Mouse (Mus musculus) left cerebral cortex, adult 18-20 months (tissue): ENCODE data around the gene Grm2. TPM values are rescaled to one million over a fixed set of nuclear protein-coding genes. Genes with fewer than 3 reads are reported as not detected.

Experiments used
- DNase-seq, 2 experiments: peaks; one replicate each; pipeline ENCODE4 v3.0.0; 2021 to 2022; ENCODE audit warnings: low spot score in 2 of 2, mixed read lengths in 1 of 2
- long read RNA-seq, 2 experiments: library from polyadenylated mRNA; stranded (forward); transcript quantifications; one replicate each; pipeline ENCODE4 v2.0.0; 2021
- total RNA-seq, 2 experiments: library from RNA; stranded (reverse); gene quantifications; 2 replicates each; pipeline ENCODE4 v1.2.3; 2021

Grm2 gene
- total RNA-seq = 10 to 100 TPM; 50.5 to 52.2 TPM
- long read RNA-seq, experiment 1, full-length matches to known transcripts = 7 of 21 reads
- long read RNA-seq, experiment 1, partial matches to known transcripts = 9 of 21 reads
- long read RNA-seq, experiment 1, other reads (novel, unspliced or antisense) = 5 of 21 reads
- long read RNA-seq, experiment 2, full-length matches to known transcripts = 4 of 15 reads
- long read RNA-seq, experiment 2, partial matches to known transcripts = 8 of 15 reads
- long read RNA-seq, experiment 2, other reads (novel, unspliced or antisense) = 3 of 15 reads

GRCm38 (mm10) chr9:106655884-106656720 lies at the start of gene Grm2:
TSS of gene Grm2 (minus strand) at chr9:106656082.
- no peak for DNase-seq

DNA sequence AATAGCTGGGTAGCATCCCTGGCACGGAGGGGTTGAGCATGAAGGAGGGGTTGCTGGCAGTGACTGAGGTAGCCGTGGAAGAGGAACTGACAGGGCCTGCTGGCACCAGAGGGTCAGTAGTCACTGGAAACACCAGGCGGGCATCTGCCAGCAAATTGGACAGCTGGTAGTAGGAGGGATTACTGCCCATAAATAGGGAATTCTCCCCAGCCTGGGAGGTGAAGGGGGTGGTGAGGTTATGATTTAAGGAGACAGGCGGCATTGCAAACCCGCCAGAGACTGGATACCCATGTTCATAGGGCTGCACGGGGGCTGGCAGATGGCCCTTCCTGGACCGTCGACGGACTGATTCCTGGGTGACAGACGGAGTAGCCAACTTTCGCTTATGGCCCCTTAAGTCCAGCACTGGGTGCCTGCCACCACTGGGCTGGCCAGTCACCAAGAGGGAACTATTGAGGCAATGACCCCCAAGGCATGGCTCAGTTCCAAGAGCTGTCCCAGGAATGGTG lies 37.1 kb upstream of the Grm2 start:
- DNase-seq = no peak

DNA sequence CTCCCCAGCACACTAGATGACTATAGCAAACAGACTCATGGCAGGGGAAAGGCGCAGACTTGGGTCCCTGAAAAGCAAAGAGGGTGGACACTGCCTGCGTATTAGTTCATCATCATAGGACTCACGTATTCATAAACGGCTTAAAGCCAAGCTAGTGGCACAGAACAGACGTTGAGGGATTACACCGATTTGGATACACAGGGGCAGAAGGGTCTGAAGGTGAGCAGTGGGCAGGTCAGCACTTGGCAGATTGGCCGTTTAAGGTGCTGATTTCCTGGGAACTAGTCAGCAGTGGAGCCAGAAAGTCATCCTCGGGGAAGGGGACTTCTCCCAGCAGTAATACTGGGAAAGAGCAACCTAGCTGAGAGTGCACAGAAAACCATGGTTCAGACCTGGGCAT lies 33.0 kb upstream of the Grm2 start:
- DNase-seq = no peak

DNA sequence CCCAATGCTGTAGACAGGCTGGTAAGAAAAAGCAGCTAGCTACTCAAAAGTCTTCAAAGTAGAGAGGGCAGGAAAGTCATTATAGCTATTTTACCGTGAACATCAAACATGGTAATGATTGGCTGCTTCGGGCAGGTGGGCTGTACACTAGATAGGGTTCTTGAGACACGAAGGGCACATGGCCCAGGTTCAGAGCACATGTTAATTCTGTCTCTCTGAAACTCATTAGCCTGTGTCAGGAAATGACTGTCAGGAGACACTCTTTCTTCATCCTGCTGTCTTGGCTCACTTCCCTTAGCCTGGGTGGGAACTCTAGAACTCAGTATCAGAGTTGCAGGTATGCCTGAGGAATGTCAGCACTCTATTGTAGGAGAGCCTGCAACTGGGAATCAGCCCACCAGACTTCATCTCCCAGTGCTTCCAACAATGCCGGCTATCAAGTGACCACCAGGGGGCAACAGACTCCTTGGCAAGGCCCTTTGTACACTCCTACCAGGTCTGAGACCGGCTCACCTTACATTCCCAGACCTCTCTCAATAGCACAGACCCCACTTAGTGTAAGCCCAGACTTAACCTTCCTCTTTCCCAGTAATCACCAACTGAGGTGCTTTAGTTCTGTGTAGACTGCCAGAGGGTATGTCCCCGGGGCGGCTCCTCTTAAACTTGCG lies 31.2 kb upstream of the Grm2 start:
- peak; percentile 65 to 78 for DNase-seq

DNA sequence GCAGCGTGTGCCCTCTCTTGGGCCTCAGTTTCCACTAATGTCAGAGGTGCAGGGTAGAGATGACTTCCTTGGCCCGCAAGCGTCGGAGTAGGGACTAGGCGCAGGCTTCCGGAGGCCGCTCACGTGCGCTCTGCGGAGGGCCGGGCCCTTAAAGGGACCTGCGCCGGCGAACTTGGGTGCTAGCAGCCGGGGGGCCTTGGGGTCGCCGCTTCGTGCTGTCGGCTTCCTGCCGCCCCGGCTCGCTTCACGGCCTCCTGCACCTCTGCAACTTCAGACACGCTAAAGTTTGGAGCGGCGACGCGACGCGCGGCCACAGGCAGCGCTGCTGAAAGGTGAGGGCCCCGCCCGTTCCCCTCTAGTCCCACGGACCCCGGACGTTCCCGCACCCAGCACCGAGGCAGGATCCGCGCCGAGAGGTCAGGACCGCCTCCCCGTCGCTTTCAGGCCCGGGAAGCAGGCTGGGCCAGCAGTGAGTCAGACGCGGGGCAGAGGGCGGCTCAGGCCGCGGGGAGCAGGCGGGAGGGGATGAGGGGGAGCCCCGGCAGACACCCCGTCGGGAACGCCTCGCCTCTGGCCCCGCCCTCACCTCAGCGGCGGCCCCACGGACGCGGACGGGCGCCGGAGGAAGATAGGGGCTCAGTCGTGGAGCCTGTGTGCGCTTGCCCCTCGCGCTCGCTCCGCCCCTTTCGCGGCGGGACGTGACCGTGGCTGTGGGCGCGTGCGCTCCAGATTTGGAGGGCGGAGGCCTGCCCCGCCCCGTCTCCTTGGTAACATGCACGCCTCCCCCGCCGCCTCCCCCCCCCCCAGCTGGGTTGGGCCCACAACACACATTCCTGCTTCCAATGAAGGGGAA lies 29.6 kb upstream of the Grm2 start, which contains the start of gene Tex264:
Tex264 (minus strand) TSS at position 679 of the 853 bp plus-strand sequence.
- DNase-seq = peak; percentile 85 to 89

DNA sequence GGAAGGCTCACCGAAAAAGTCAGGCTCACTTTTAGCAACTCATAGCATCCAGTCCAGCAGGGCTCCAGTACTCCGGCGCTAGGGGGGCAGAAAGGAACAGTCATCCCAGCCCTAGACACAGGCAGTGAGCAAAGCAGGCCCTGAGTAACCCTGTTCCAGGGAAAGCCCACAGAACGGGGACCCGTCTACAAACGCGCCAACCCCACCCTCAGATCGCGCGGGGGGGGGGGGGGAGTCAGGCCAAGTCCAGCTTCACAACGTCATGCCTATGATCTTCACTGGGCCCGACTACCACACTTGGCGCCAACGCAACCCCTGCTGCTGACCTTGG lies 29.0 kb upstream of the Grm2 start:
- DNase-seq = no peak

DNA sequence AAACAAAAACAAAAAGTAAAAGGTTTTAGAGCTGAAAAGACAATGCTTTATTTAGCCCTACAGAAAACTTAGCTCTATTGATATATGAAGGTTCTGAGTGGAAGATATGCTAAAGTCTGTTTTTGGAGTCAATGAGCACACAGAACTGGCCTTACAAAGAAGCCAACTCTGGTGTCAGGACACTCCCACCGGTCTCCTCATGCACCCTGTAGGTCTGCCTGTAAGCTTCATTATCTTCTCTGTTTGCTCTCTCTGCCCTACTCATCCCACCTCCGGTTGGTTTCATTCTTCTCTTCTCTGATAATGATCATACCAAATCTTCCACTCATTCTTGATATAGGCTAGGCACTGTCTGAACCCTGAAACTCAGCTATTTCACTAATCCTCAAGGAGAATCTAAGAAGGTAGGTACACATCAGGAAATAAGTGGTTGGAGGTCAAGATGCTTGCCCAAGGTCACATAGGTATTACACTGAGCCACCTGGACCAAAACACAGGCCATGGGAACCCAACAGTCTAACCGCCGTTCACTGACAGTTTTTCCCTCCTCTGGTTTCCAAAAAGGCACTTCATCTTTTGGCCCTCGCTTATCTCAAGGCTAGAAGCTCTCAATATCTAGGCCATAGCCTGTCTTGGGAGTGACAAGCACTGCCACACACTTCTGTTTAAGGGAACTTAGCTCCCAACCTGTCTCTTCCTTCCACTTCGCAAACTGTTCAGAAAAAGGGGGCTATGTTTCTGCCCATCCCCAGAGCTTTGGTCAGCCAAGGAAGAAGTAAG lies 28.4 kb upstream of the Grm2 start:
- DNase-seq = no peak

DNA sequence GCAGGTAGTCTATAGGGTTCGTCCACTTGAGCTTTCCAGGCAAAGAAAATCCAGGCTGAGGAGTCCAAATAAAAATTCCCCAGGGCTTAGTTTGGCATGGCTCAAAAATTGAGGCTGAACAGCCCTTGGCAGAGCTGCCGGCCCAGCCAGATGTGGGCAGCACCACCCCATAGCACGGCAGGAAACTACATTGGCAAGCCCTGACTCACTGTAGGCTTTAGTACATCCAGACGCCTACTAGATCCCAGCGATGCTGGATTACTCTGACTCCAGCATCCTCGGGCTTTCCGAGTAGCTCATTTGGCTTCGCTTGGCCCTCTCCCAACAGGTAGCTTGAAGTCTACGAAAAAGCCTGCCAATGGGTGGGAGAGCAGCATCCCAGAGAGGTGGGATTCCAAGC lies 25.1 kb upstream of the Grm2 start:
- DNase-seq = peak; percentile 54 to 58

DNA sequence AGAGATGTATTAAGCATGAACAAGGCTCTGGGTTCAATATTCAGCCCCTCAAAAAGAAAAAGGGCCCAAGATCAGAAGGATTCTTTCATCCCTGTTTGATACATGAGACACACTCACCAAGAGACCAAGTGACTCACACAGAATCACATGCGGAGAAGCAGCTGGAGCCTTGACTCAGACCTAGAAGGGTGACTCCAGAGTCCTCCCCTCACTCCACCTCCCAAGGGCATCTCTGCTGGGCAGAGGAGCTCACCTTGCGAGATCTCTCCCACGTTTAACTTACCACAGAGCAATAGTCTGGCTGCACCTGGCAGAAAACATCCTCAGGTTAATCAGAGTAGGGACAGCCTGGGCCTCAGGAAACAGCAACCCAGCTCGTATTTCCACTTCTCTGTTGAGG lies 22.4 kb upstream of the Grm2 start:
- DNase-seq = no peak

GRCm38 (mm10) chr9:106677702-106678101 lies 21.8 kb upstream of the Grm2 start:
- DNase-seq = no peak

- DNase-seq = no peak
Measured at GRCm38 (mm10) chr9:106676571-106676970, 20.7 kb upstream of the Grm2 start.

DNA sequence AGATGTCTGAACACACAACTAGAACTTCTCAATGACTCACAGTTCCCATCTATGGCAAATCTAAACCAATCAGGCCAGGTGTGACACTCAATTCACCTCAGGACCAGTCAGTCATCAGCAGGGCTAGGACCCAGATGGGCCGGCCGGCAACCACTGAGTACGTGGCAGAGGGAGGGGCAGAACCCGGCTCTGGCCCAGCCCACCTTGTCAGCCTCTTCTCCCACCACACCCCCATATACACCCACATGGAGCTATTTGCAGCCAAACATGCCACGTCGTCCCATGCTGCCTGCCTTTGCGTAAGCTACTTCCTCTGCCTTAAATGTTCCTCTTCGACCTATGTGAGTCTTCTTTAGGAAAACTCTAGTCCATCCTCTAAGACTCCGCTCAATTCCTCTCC lies 20.1 kb upstream of the Grm2 start:
- peak; percentile 61 to 70 for DNase-seq

DNA sequence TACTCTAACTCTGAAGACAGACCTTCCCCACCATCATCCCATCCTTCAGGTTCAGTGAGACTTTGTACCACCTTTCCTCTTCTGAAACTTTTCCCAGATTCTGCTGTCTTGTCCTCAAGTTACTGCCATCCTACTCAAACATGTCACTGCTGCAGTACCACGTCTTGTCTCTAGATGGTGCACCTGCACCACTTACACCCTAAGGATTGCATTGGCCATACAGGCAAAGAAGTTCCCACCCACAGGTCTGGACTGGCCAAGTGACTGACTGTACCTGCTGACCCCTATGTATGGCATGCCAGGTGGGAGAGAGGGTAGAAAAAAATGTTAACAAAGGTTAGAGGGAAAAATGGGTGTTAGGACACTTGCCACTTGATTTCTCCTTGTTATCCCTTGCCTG lies 19.6 kb upstream of the Grm2 start:
- DNase-seq = peak; percentile 85 to 89

DNA sequence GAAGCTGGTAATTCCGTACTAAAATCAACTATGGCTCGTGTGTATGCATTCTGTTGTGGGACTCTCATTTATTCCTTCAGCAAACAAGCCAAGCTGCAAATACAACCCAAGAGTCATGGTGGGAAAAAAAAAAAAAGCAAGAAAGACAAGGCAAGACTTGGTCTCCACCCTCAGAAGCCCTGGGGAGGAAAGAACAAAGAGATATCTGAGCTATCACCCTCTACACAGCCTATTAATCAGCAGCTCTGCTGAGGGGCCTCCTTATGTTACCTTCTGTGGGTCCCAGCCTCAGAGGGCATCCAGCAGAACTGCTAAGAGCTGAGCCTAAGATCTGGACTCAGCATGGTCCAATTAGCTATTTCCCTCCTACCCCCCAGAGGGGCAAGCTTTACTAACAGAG lies 18.0 kb upstream of the Grm2 start:
- DNase-seq = no peak

GRCm38 (mm10) chr9:106664856-106665255 lies 9.0 kb upstream of the Grm2 start:
- DNase-seq = no peak

DNA sequence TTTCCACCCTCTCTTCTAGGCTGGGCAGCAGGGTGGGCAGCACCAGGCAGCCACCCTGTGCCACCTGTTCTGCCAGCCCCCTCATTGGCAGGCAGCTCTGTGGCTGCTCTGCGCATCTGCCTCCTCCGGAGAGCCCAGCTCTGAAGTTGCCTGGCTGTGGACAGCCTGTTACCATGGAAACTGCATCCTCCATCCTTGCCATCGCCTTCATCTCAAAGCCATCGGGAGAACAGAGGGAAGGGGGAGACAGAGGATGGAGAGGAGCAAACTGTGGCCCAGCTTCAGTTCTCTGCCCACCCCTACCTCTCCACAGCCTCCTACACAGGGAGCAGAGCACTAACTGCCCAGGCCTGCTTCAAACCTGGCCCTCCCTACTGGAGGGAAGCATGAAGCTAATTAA lies 8.6 kb upstream of the Grm2 start:
- peak; percentile 72 to 85 for DNase-seq

- DNase-seq = no peak
Measured at GRCm38 (mm10) chr9:106663200-106663599, 7.3 kb upstream of the Grm2 start.

DNA sequence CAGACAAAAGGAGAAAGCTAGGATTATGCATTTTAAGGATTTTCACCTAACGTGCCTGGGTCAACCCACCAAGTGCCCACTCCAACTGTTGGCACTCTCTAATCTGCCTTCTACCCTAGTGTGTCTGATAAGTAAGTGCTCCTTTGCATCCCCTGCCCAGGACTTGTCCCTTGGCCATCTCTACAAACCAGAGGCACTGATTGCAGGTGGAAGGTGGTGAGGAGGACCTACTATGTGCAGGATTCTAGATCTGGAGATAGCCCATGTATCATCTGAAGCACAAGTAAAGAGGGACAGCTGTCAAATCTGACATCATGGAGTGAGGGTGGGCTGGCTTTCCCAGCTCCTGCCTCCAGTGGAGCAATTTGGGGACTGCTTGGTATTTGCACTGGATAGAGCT lies 4.1 kb upstream of the Grm2 start:
- DNase-seq = no peak

DNA sequence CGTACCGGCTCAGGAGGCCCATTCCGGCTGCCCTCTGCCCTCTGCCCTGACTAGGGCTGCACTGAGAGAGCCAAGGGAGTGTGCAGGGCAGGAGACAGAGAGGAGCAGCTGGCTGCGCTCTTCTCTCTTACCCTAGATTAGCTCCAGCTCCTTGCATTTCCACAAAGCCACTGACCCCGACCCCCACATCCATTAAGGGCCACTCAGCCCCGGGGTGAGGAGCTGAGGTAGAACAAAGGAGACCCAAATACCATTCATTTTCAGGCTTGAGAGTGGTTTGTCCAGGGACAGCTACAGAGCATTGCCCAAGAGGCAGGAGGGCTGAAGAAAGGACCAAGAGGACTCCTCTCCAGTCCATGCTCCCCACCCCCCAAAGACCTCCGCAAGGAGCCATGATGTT lies 3.6 kb upstream of the Grm2 start:
- no peak for DNase-seq

GRCm38 (mm10) chr9:106657592-106657991 lies 1.7 kb upstream of the Grm2 start:
- no peak for DNase-seq
